Mouse (Mus musculus) forebrain, embryonic 14.5 days (tissue): ENCODE data around the gene Pkd1l2. TPM values are rescaled to one million over a fixed set of nuclear protein-coding genes. Genes with fewer than 3 reads are reported as not detected.

Experiments
- ATAC-seq: fragments of 200-750 bp; cut with Nextera tagmentation; 2 replicates; pipeline ENCODE4 v1.8.0; 2017; ENCODE audit warnings: mild to moderate bottlenecking, moderate library complexity
- DNase-seq: peaks from one replicate; pipeline ENCODE4 v3.0.0-alpha.2; 2015; ENCODE audit warnings: low spot score
- H3K27ac ChIP-seq: fragments of 300-500 bp; sonication (generic); 2 replicates; pipeline ENCODE4 v1.5.1; 2014; ENCODE audit warnings: low read depth, mild to moderate bottlenecking, control low read depth, low read length, moderate library complexity
- H3K27me3 ChIP-seq: fragments of 300-500 bp; sonication (generic); replicated peaks from 2 replicates; pipeline ENCODE4 v1.6.1; 2014; ENCODE audit warnings: low read length, control low read depth, mixed read lengths; ENCODE audit not compliant: control insufficient read depth, insufficient read depth
- H3K36me3 ChIP-seq: fragments of 300-500 bp; sonication (generic); 2 replicates; pipeline ENCODE4 v1.6.1; 2014; ENCODE audit warnings: low read length, control low read depth; ENCODE audit not compliant: control insufficient read depth, insufficient read depth
- H3K4me1 ChIP-seq: fragments of 300-500 bp; sonication (generic); 2 replicates; pipeline ENCODE4 v1.6.1; 2014; ENCODE audit warnings: antibody characterized with exemption, low read length, control low read depth; ENCODE audit not compliant: control insufficient read depth, insufficient read depth
- H3K4me2 ChIP-seq: fragments of 300-500 bp; sonication (generic); 2 replicates; pipeline ENCODE4 v1.6.1; 2014; ENCODE audit warnings: mild to moderate bottlenecking, control low read depth, low read length
- H3K4me3 ChIP-seq: fragments of 300-500 bp; sonication (generic); 2 replicates; pipeline ENCODE4 v1.5.1; 2014; ENCODE audit warnings: low read depth, low read length, control low read depth
- H3K9ac ChIP-seq: fragments of 300-500 bp; sonication (generic); 2 replicates; pipeline ENCODE4 v1.6.1; 2014; ENCODE audit warnings: mild to moderate bottlenecking, low read length, control low read depth, moderate library complexity
- H3K9me3 ChIP-seq: fragments of 300-500 bp; sonication (generic); replicated peaks from 2 replicates; pipeline ENCODE4 v1.6.1; 2016; ENCODE audit warnings: low read length, control low read depth, mixed read lengths; ENCODE audit not compliant: control insufficient read depth
- WGBS: fragments of 180-500 bp; shearing (Covaris S2); extraction: QIAGEN DNeasy Blood & Tissue Kit; methylation state at CpG from one replicate; pipeline ENCODE4 v1.1.7; 2014; 5-methylcytosine and 5-hydroxymethylcytosine counted together
- polyA plus RNA-seq: library from polyadenylated mRNA; unstranded; fragments of >200 nt; fragmentation: Nextera tagmentation; extraction: Ambion mirVana; gene quantifications from 2 replicates; pipeline ENCODE4 v1.2.1, GENCODE M21; 2014

The Pkd1l2 gene
- polyA plus RNA-seq, 1 experiment from 2014 or later, result not detected

- no peak for ATAC-seq
- H3K36me3 ChIP-seq, result no peaks in the 10 kb centered on the region
These were observed 13.4 kb upstream of the Pkd1l2 start, which contains the start of gene Bco1 for GRCm38 (mm10) chr8:117095647-117096046. TSS of gene Bco1 (plus strand) at chr8:117095854.

GRCm38 (mm10) chr8:117094053-117094452 lies 11.8 kb upstream of the Pkd1l2 start:
- no peak overlapping the region for H3K4me2 ChIP-seq
- no peaks in the 10 kb centered on the region for H3K36me3 ChIP-seq
- no peaks in the 10 kb centered on the region for H3K27me3 ChIP-seq
- no peak for DNase-seq
- no peak overlapping the region for H3K4me3 ChIP-seq
- H3K9ac ChIP-seq, result no peak overlapping the region
- no peak for ATAC-seq
- no peak overlapping the region for H3K27ac ChIP-seq
- H3K4me1 ChIP-seq, result peaks cover 5% of the 10 kb centered on the region; the same call in 1 of the 2 replicates
- 77% methylated on average over 5 of the region's 5 CpGs for WGBS
- no peaks in the 10 kb centered on the region for H3K9me3 ChIP-seq

More at GRCm38 (mm10) chr8:117095647-117096046, 13.4 kb upstream of the Pkd1l2 start, which contains the start of gene Bco1:
- Histone ChIP-seq H3K4me2 (no peak within 1 kb of the TSS), H3K9ac (no peak within 1 kb of the TSS), H3K27me3 (no peaks in the 10 kb centered on the region), H3K4me1 (peaks cover 5% of the 10 kb centered on the region; the same call in 1 of the 2 replicates), H3K27ac (no peak within 1 kb of the TSS), H3K4me3 (no peak within 1 kb of the TSS), H3K9me3 (no peaks in the 10 kb centered on the region)
- 86% methylated on average over 12 of the region's 12 CpGs for WGBS
- DNase-seq, result no peak

- Histone ChIP-seq H3K4me3 (no peak overlapping the region), H3K4me1 (no peaks in the 10 kb centered on the region), H3K36me3 (no peaks in the 10 kb centered on the region), H3K27me3 (no peaks in the 10 kb centered on the region), H3K9ac (no peak overlapping the region), H3K9me3 (no peaks in the 10 kb centered on the region), H3K4me2 (no peak overlapping the region), H3K27ac (no peak overlapping the region)
- WGBS, result 94% methylated on average over 4 of the region's 4 CpGs
- ATAC-seq (no peak), DNase-seq (no peak)
These were observed 7.6 kb upstream of the Pkd1l2 start for GRCm38 (mm10) chr8:117089802-117090201.

GRCm38 (mm10) chr8:117087036-117087435 lies 4.8 kb upstream of the Pkd1l2 start:
- H3K27me3 ChIP-seq, result no peaks in the 10 kb centered on the region
- H3K4me3 ChIP-seq, result no peak overlapping the region

GRCm38 (mm10) chr8:117085521-117085920 lies 3.3 kb upstream of the Pkd1l2 start:
- no peak for ATAC-seq
- DNase-seq, result no peak
- no peak overlapping the region for H3K4me2 ChIP-seq
- no peaks in the 10 kb centered on the region for H3K36me3 ChIP-seq
- H3K4me3 ChIP-seq, result no peak overlapping the region
- no peak overlapping the region for H3K27ac ChIP-seq
- no peaks in the 10 kb centered on the region for H3K9me3 ChIP-seq
- H3K9ac ChIP-seq, result no peak overlapping the region
- H3K4me1 ChIP-seq, result no peaks in the 10 kb centered on the region
- no peaks in the 10 kb centered on the region for H3K27me3 ChIP-seq
- WGBS, result 75% methylated on average over 8 of the region's 8 CpGs

More at GRCm38 (mm10) chr8:117087036-117087435, 4.8 kb upstream of the Pkd1l2 start:
- Histone ChIP-seq H3K9ac (no peak overlapping the region), H3K4me1 (no peaks in the 10 kb centered on the region), H3K36me3 (no peaks in the 10 kb centered on the region), H3K9me3 (no peaks in the 10 kb centered on the region), H3K27ac (no peak overlapping the region), H3K4me2 (no peak overlapping the region)
- no peak for ATAC-seq
- DNase-seq, result no peak

- ATAC-seq, result no peak
- no peak overlapping the region for H3K27ac ChIP-seq
- H3K4me2 ChIP-seq, result no peak overlapping the region
- 88% methylated on average over 9 of the region's 9 CpGs for WGBS
- H3K4me3 ChIP-seq, result no peak overlapping the region
- H3K9ac ChIP-seq, result no peak overlapping the region
- H3K4me1 ChIP-seq, result no peaks in the 10 kb centered on the region
- DNase-seq, result no peak
- H3K36me3 ChIP-seq, result no peaks in the 10 kb centered on the region
- no peaks in the 10 kb centered on the region for H3K27me3 ChIP-seq
- no peaks in the 10 kb centered on the region for H3K9me3 ChIP-seq
These were observed 804 bp upstream of the Pkd1l2 start for GRCm38 (mm10) chr8:117082947-117083559.

- DNase-seq (no peak), ATAC-seq (no peak)
- no peak overlapping the region for H3K4me3 ChIP-seq
- H3K4me2 ChIP-seq, result no peak overlapping the region
- 95% methylated on average over 14 of the region's 14 CpGs for WGBS
- H3K9me3 ChIP-seq, result no peaks in the 10 kb centered on the region
- H3K9ac ChIP-seq, result no peak overlapping the region
- no peak overlapping the region for H3K27ac ChIP-seq
- no peaks in the 10 kb centered on the region for H3K27me3 ChIP-seq
- H3K4me1 ChIP-seq, result no peaks in the 10 kb centered on the region
- H3K36me3 ChIP-seq, result no peaks in the 10 kb centered on the region
These were observed 2.6 kb downstream of the Pkd1l2 start for GRCm38 (mm10) chr8:117079652-117080051.

GRCm38 (mm10) chr8:117078367-117078926 lies 3.8 kb downstream of the Pkd1l2 start:
- no peak overlapping the region for H3K27ac ChIP-seq
- H3K4me3 ChIP-seq, result no peak overlapping the region
- H3K4me1 ChIP-seq, result no peaks in the 10 kb centered on the region
- ATAC-seq, result no peak
- no peak overlapping the region for H3K4me2 ChIP-seq
- H3K36me3 ChIP-seq, result no peaks in the 10 kb centered on the region
- H3K27me3 ChIP-seq, result no peaks in the 10 kb centered on the region
- no peaks in the 10 kb centered on the region for H3K9me3 ChIP-seq
- WGBS, result 78% methylated on average over 7 of the region's 7 CpGs
- no peak overlapping the region for H3K9ac ChIP-seq
- DNase-seq, result no peak
